Mouse (Mus musculus) lung, postnatal 0 days (tissue): ENCODE data around the gene Dock2.

Source experiments
- CTCF ChIP-seq: IDR thresholded peaks from 2 replicates; pipeline ENCODE4 v1.5.1; 2016; ENCODE audit warnings: antibody characterized with exemption, mild to moderate bottlenecking
- EP300 ChIP-seq: IDR thresholded peaks from 2 replicates; pipeline ENCODE4 v1.6.1; 2016; ENCODE audit warnings: antibody characterized with exemption, mild to moderate bottlenecking, control low read depth

GRCm38 (mm10) chr11:34777529-34777928 lies 6.2 kb downstream of the Dock2 start:
- TF ChIP-seq EP300 (no peak), CTCF (no peak)
